Mouse (Mus musculus) midbrain, embryonic 16.5 days (tissue): ENCODE data around the gene Glod5. TPM values are rescaled to one million over a fixed set of nuclear protein-coding genes. Genes with fewer than 3 reads are reported as not detected.

ENCODE experiments used
- ATAC-seq: fragments of 200-750 bp; cut with Nextera tagmentation; 2 replicates; pipeline ENCODE4 v1.8.0; 2017; ENCODE audit warnings: moderate TSS enrichment
- H3K27ac ChIP-seq: fragments of 300-500 bp; sonication (generic); 2 replicates; pipeline ENCODE4 v1.5.1; 2014; ENCODE audit warnings: mild to moderate bottlenecking, low read length, mixed read lengths
- H3K27me3 ChIP-seq: fragments of 300-500 bp; sonication (generic); 2 replicates; pipeline ENCODE4 v1.6.1; 2014; ENCODE audit warnings: low read depth, low read length, mixed read lengths; ENCODE audit not compliant: control insufficient read depth, insufficient read depth
- H3K36me3 ChIP-seq: fragments of 300-500 bp; sonication (generic); 2 replicates; pipeline ENCODE4 v1.6.1; 2014; ENCODE audit warnings: mild to moderate bottlenecking, low read length, moderate library complexity, mixed read lengths; ENCODE audit not compliant: control insufficient read depth, insufficient read depth
- H3K4me1 ChIP-seq: fragments of 300-500 bp; sonication (generic); 2 replicates; pipeline ENCODE4 v1.6.1; 2014; ENCODE audit warnings: mild to moderate bottlenecking, low read length, mixed read lengths; ENCODE audit not compliant: control insufficient read depth, insufficient read depth
- H3K4me2 ChIP-seq: fragments of 300-500 bp; sonication (generic); 2 replicates; pipeline ENCODE4 v1.6.1; 2014; ENCODE audit warnings: mild to moderate bottlenecking, low read length, mixed read lengths
- H3K4me3 ChIP-seq: fragments of 300-500 bp; sonication (generic); 2 replicates; pipeline ENCODE4 v1.5.1; 2014; ENCODE audit warnings: low read depth, mild to moderate bottlenecking, low read length, moderate library complexity, mixed read lengths
- H3K9ac ChIP-seq: fragments of 300-500 bp; sonication (generic); 2 replicates; pipeline ENCODE4 v1.6.1; 2014; ENCODE audit warnings: low read depth, low read length, mixed read lengths
- H3K9me3 ChIP-seq: fragments of 300-500 bp; sonication (generic); replicated peaks from 2 replicates; pipeline ENCODE4 v1.6.1; 2014; ENCODE audit warnings: mild to moderate bottlenecking, low read length, mixed read lengths; ENCODE audit not compliant: control insufficient read depth, poor library complexity, severe bottlenecking
- WGBS: fragments of 180-500 bp; shearing (Covaris S2); extraction: QIAGEN DNeasy Blood & Tissue Kit; methylation state at CpG from one replicate; pipeline ENCODE4 v1.1.7; 2014; 5-methylcytosine and 5-hydroxymethylcytosine counted together
- polyA plus RNA-seq: library from polyadenylated mRNA; unstranded; fragments of >200 nt; fragmentation: Nextera tagmentation; extraction: Ambion mirVana; gene quantifications from 2 replicates; pipeline ENCODE4 v1.2.1, GENCODE M21; 2015

Gene Glod5
- polyA plus RNA-seq, 1 experiment from 2014 or later: 0.58 TPM

GRCm38 (mm10) chrX:7977892-7978291 lies 40.4 kb downstream of the Glod5 start, which contains the start of gene Gata1:
Gata1 (minus strand) TSS chrX:7978071.
- H3K9ac ChIP-seq: no peak within 1 kb of the TSS
- no peaks in the 10 kb centered on the region for H3K36me3 ChIP-seq
- no peak within 1 kb of the TSS for H3K27ac ChIP-seq
- WGBS: 93% methylated on average over 11 of the region's 11 CpGs
- H3K4me2 ChIP-seq: no peak within 1 kb of the TSS
- H3K27me3 ChIP-seq: no peaks in the 10 kb centered on the region
- H3K4me1 ChIP-seq: no peaks in the 10 kb centered on the region
- H3K9me3 ChIP-seq: no peaks in the 10 kb centered on the region
- no peak for ATAC-seq
- no peak within 1 kb of the TSS for H3K4me3 ChIP-seq

- H3K4me3 ChIP-seq: no peak overlapping the region
- no peak overlapping the region for H3K4me2 ChIP-seq
- H3K9ac ChIP-seq: no peak overlapping the region
- no peak overlapping the region for H3K27ac ChIP-seq
- H3K9me3 ChIP-seq: no peaks in the 10 kb centered on the region
- no peaks in the 10 kb centered on the region for H3K27me3 ChIP-seq
- H3K4me1 ChIP-seq: no peaks in the 10 kb centered on the region
- ATAC-seq: no peak
- WGBS: 62% methylated on average over 4 of the region's 4 CpGs
- H3K36me3 ChIP-seq: no peaks in the 10 kb centered on the region
Measured at GRCm38 (mm10) chrX:7971292-7971691, 47.0 kb downstream of the Glod5 start.

- H3K9ac ChIP-seq: no peak overlapping the region
- H3K4me2 ChIP-seq: no peak overlapping the region
- H3K4me1 ChIP-seq: no peaks in the 10 kb centered on the region
- H3K36me3 ChIP-seq: no peaks in the 10 kb centered on the region
- ATAC-seq: no peak
- H3K27ac ChIP-seq: no peak overlapping the region
- no peaks in the 10 kb centered on the region for H3K27me3 ChIP-seq
- no peaks in the 10 kb centered on the region for H3K9me3 ChIP-seq
- WGBS: 93% methylated on average over 3 of the region's 3 CpGs
- no peak overlapping the region for H3K4me3 ChIP-seq
Measured at GRCm38 (mm10) chrX:7968899-7969298, 49.4 kb downstream of the Glod5 start.

GRCm38 (mm10) chrX:7968226-7968625 lies 50.1 kb downstream of the Glod5 start:
- Histone ChIP-seq H3K27me3 (no peaks in the 10 kb centered on the region), H3K4me2 (no peak overlapping the region), H3K9ac (no peak overlapping the region), H3K4me1 (no peaks in the 10 kb centered on the region), H3K27ac (no peak overlapping the region), H3K4me3 (no peak overlapping the region), H3K36me3 (no peaks in the 10 kb centered on the region), H3K9me3 (no peaks in the 10 kb centered on the region)
- WGBS: 92% methylated on average over 8 of the region's 8 CpGs
- ATAC-seq: no peak

- Histone ChIP-seq H3K4me1 (no peaks in the 10 kb centered on the region), H3K9me3 (no peaks in the 10 kb centered on the region), H3K36me3 (no peaks in the 10 kb centered on the region), H3K4me2 (no peak overlapping the region), H3K27me3 (no peaks in the 10 kb centered on the region), H3K9ac (no peak overlapping the region), H3K4me3 (no peak overlapping the region), H3K27ac (no peak overlapping the region)
- 82% methylated on average over 6 of the region's 9 CpGs for WGBS
- ATAC-seq: no peak
Measured at GRCm38 (mm10) chrX:7967596-7968201, 50.6 kb downstream of the Glod5 start.

- Histone ChIP-seq H3K4me1 (no peaks in the 10 kb centered on the region), H3K4me2 (no peak overlapping the region), H3K27me3 (no peaks in the 10 kb centered on the region), H3K9ac (no peak overlapping the region), H3K36me3 (no peaks in the 10 kb centered on the region), H3K27ac (no peak overlapping the region), H3K9me3 (no peaks in the 10 kb centered on the region), H3K4me3 (no peak overlapping the region)
- no peak for ATAC-seq
- 85% methylated on average over 4 of the region's 4 CpGs for WGBS
Measured at GRCm38 (mm10) chrX:7966161-7966560, 52.1 kb downstream of the Glod5 start.

- H3K9ac ChIP-seq: no peak overlapping the region
- ATAC-seq: no peak
- no peak overlapping the region for H3K4me2 ChIP-seq
- no peak overlapping the region for H3K4me3 ChIP-seq
- WGBS: 89% methylated on average over 7 of the region's 7 CpGs
- H3K9me3 ChIP-seq: no peaks in the 10 kb centered on the region
- H3K27me3 ChIP-seq: no peaks in the 10 kb centered on the region
- no peaks in the 10 kb centered on the region for H3K4me1 ChIP-seq
- H3K27ac ChIP-seq: no peak overlapping the region
- H3K36me3 ChIP-seq: no peaks in the 10 kb centered on the region
Measured at GRCm38 (mm10) chrX:7963829-7964626, 54.3 kb downstream of the Glod5 start.

- H3K27me3 ChIP-seq: no peaks in the 10 kb centered on the region
- 90% methylated on average over 9 of the region's 9 CpGs for WGBS
- no peaks in the 10 kb centered on the region for H3K36me3 ChIP-seq
- no peaks in the 10 kb centered on the region for H3K9me3 ChIP-seq
- no peak overlapping the region for H3K4me2 ChIP-seq
- H3K27ac ChIP-seq: no peak overlapping the region
- no peaks in the 10 kb centered on the region for H3K4me1 ChIP-seq
- H3K4me3 ChIP-seq: no peak overlapping the region
- no peak overlapping the region for H3K9ac ChIP-seq
- no peak for ATAC-seq
Measured at GRCm38 (mm10) chrX:7958868-7959267, 59.4 kb downstream of the Glod5 start.
